Mouse (Mus musculus): ENCODE results near the gene Gm38393.

The Gm38393 gene

GRCm38 (mm10) chr7:60004606-60005330, at the start of gene Gm38393, which contains the start of gene Snurf:
TSS of gene Gm38393 (minus strand) at chr7:60005064.
TSS of gene Snurf (minus strand) at chr7:60005049.
- in situ Hi-C loops (cut with MseI, MboI): no loop called here

- in situ Hi-C loops (cut with MseI, MboI): no loop called here
Observed at GRCm38 (mm10) chr7:60047481-60048201, 42.8 kb upstream of the Gm38393 start.

GRCm38 (mm10) chr7:60013186-60013585, 8.3 kb upstream of the Gm38393 start:
- in situ Hi-C loops (cut with MseI, MboI): no loop called here

- in situ Hi-C loops (cut with MseI, MboI): no loop called here
Observed at GRCm38 (mm10) chr7:60007727-60008360, 3.0 kb upstream of the Gm38393 start.

- in situ Hi-C loops (cut with MseI, MboI): no loop called here
Observed at GRCm38 (mm10) chr7:60006262-60006661, 1.4 kb upstream of the Gm38393 start.

- in situ Hi-C loops (cut with MseI, MboI): no loop called here
Observed at GRCm38 (mm10) chr7:60003921-60004605, 801 bp downstream of the Gm38393 start.

GRCm38 (mm10) chr7:60003006-60003865, 1.6 kb downstream of the Gm38393 start:
- in situ Hi-C loops (cut with MseI, MboI): no loop called here

GRCm38 (mm10) chr7:59978646-59979045, 26.2 kb downstream of the Gm38393 start:
- in situ Hi-C loops (cut with MseI, MboI): no loop called here
